Mouse (Mus musculus) neural tube, embryonic 11.5 days (tissue): ENCODE data around the gene Slc50a1. TPM values are rescaled to one million over a fixed set of nuclear protein-coding genes. Genes with fewer than 3 reads are reported as not detected.

Source experiments
- ATAC-seq: fragments of 200-750 bp; cut with Nextera tagmentation; 2 replicates; pipeline ENCODE4 v1.8.0; 2017; ENCODE audit warnings: moderate number of reproducible peaks, mild to moderate bottlenecking, moderate TSS enrichment, moderate library complexity; ENCODE audit not compliant: insufficient read depth, low FRiP score, low TSS enrichment
- DNase-seq: peaks from one replicate; pipeline ENCODE4 v3.0.0-alpha.2; 2015; ENCODE audit warnings: low spot score
- H3K27ac ChIP-seq: fragments of 300-500 bp; sonication (generic); 2 replicates; pipeline ENCODE4 v1.5.1; 2014; ENCODE audit warnings: low read depth, mild to moderate bottlenecking, low read length
- H3K27me3 ChIP-seq: fragments of 300-500 bp; sonication (generic); 2 replicates; pipeline ENCODE4 v1.6.1; 2014; ENCODE audit warnings: mild to moderate bottlenecking, low read length, mixed read lengths; ENCODE audit not compliant: control insufficient read depth, insufficient read depth
- H3K36me3 ChIP-seq: fragments of 300-500 bp; sonication (generic); 2 replicates; pipeline ENCODE4 v1.6.1; 2014; ENCODE audit warnings: mild to moderate bottlenecking, low read length, moderate library complexity, mixed read lengths; ENCODE audit not compliant: control insufficient read depth, insufficient read depth
- H3K4me1 ChIP-seq: fragments of 300-500 bp; sonication (generic); 2 replicates; pipeline ENCODE4 v1.6.1; 2014; ENCODE audit warnings: low read length, mixed read lengths; ENCODE audit not compliant: control insufficient read depth, insufficient read depth
- H3K4me2 ChIP-seq: fragments of 300-500 bp; sonication (generic); 2 replicates; pipeline ENCODE4 v1.6.1; 2014; ENCODE audit warnings: low read depth, mild to moderate bottlenecking, moderate library complexity
- H3K4me3 ChIP-seq: fragments of 300-500 bp; sonication (generic); 2 replicates; pipeline ENCODE4 v1.5.1; 2014; ENCODE audit warnings: low read depth, low read length
- H3K9ac ChIP-seq: fragments of 300-500 bp; sonication (generic); 2 replicates; pipeline ENCODE4 v1.6.1; 2014; ENCODE audit warnings: mild to moderate bottlenecking, low read length
- H3K9me3 ChIP-seq: fragments of 300-500 bp; sonication (generic); 2 replicates; pipeline ENCODE4 v1.6.1; 2016; ENCODE audit warnings: low read length; ENCODE audit not compliant: control insufficient read depth
- WGBS: fragments of 180-500 bp; shearing (Covaris S2); extraction: QIAGEN DNeasy Blood & Tissue Kit; methylation state at CpG from one replicate; pipeline ENCODE4 v1.1.7; 2014; 5-methylcytosine and 5-hydroxymethylcytosine counted together
- polyA plus RNA-seq: library from polyadenylated mRNA; unstranded; fragments of >200 nt; fragmentation: Nextera tagmentation; extraction: Ambion mirVana; gene quantifications from 2 replicates; pipeline ENCODE4 v1.2.1, GENCODE M21; 2014

Gene Slc50a1
- polyA plus RNA-seq, 1 experiment from 2014 or later, result 33.8 TPM

DNA sequence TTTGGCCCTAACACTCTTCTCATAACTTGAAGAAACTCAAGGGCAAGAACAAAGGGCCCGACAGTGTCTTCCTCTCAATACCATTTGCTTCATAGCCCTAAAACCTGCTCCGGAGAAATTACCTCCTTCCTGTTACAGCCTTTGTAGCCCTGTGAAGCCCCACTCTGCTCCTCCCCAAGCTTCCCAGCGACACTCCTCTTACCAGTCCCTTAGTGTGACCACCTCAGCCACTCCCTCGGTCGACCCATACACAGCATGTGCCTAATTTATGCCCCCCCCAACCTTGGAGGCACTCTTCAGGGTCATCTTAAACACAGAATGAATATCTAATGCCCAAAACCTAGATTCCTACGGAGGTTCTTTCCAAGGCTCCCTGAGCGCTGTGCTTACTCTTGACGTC lies 8.3 kb upstream of the Slc50a1 start:
- H3K9me3 ChIP-seq, result no peaks in the 10 kb centered on the region
- no peak for DNase-seq
- H3K27ac ChIP-seq, result no peak overlapping the region
- peaks cover 14% of the 10 kb centered on the region for H3K4me1 ChIP-seq
- ATAC-seq, result no peak
- peaks cover 27% of the 10 kb centered on the region for H3K27me3 ChIP-seq
- peak overlapping the region; percentile 94 for H3K4me2 ChIP-seq
- WGBS, result 10% methylated on average over 8 of the region's 8 CpGs
- no peak overlapping the region; the same call in 1 of the 2 replicates for H3K9ac ChIP-seq
- peak overlapping the region; percentile 41 for H3K4me3 ChIP-seq
- no peaks in the 10 kb centered on the region for H3K36me3 ChIP-seq

DNA sequence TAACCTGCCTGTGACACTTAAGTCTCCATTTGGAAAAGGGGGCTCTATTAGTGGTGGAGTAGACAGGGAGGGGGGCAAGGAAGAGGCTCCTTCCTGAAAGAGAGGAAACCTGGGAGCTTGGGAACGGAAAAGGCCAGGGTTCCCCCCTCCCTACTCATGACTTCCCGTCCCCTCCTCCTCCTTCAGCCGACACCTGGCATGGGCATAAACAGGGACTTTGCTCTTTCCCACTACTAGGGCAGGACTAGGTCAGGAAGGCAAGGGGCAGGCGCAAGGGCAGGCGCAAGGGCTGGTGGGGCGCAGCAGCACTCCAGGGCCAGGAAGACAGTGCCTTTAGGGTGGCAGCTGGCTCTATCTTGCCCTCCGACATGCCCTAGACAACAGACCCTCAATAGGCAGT lies 7.7 kb upstream of the Slc50a1 start:
- H3K4me2 ChIP-seq, result peak overlapping the region; percentile 19; the same call in 1 of the 2 replicates
- WGBS, result 44% methylated on average over 7 of the region's 7 CpGs
- H3K27ac ChIP-seq, result no peak overlapping the region
- ATAC-seq (no peak), DNase-seq (no peak)
- no peaks in the 10 kb centered on the region for H3K9me3 ChIP-seq
- H3K36me3 ChIP-seq, result no peaks in the 10 kb centered on the region
- H3K9ac ChIP-seq, result no peak overlapping the region
- H3K27me3 ChIP-seq, result peaks cover 27% of the 10 kb centered on the region
- H3K4me1 ChIP-seq, result peaks cover 14% of the 10 kb centered on the region
- peak overlapping the region; percentile 6; the same call in 1 of the 2 replicates for H3K4me3 ChIP-seq

DNA sequence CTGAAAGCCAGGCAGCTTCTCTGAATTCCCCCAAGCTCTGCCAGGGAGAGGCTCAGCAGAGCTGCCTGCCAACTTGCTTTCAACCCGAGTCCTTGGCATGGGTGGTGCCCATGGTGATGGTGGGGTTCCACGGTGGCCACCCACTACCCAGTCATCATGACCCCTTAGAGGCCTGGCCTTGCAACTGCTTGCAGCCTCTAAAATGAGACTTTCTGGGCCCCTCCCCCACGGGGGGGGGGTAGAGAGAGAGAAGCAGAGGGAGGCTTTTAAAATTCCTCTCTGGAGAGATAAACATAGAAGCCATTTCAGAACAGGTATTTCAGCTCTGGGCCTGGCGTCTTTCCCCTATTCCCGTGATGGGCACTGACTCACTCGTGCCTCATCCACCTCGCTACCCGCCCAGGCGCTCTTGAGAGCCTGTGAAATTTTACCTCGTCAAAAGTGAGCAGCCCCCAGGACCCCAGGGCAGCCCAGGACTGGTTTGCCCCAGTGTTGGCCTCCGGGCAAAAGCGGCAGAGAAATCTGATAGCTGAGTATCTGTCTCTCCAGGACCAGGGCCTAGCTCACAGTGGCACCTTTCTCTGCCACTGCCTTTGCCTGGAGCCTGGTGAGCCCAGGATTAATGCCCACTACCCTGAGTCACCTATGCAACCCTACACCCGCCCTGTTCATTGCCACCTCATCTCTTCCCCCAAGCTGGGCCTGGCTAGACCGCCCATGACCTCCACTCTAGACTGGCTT lies 7.1 kb upstream of the Slc50a1 start:
- H3K4me3 ChIP-seq, result peak overlapping the region; percentile 6; the same call in 1 of the 2 replicates
- peaks cover 14% of the 10 kb centered on the region for H3K4me1 ChIP-seq
- DNase-seq (no peak), ATAC-seq (no peak)
- no peaks in the 10 kb centered on the region for H3K9me3 ChIP-seq
- peaks cover 27% of the 10 kb centered on the region for H3K27me3 ChIP-seq
- no peak overlapping the region for H3K27ac ChIP-seq
- no peak overlapping the region for H3K9ac ChIP-seq
- peak overlapping the region; percentile 19; the same call in 1 of the 2 replicates for H3K4me2 ChIP-seq
- no peaks in the 10 kb centered on the region for H3K36me3 ChIP-seq
- 48% methylated on average over 14 of the region's 14 CpGs for WGBS

DNA sequence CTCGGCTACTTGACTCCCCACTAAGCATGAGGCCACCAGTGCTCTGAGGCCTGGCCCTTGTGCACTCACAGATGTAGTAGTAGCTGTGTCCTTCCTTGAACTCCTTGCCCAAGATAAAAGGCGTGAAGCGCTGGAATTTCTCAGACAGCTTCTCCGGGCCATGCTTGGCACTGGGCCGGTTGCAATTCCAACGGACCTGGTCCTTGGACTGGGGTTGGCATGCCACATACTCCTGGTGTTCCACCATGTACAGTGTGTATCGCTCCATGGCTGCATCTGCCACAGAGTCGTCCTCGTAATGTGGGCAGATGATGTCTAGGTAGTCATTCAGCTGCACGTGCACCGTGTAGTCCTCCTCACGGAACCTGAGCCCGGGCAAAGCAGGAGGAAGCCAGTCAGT lies 5.7 kb upstream of the Slc50a1 start:
- Histone ChIP-seq H3K9me3 (no peaks in the 10 kb centered on the region), H3K27ac (no peak overlapping the region), H3K4me2 (no peak overlapping the region), H3K27me3 (peaks cover 24% of the 10 kb centered on the region), H3K4me1 (peaks cover 14% of the 10 kb centered on the region), H3K4me3 (no peak overlapping the region), H3K36me3 (no peaks in the 10 kb centered on the region), H3K9ac (no peak overlapping the region)
- WGBS, result 92% methylated on average over 13 of the region's 13 CpGs
- ATAC-seq (no peak), DNase-seq (no peak)

GRCm38 (mm10) chr3:89271760-89272159 lies 1.4 kb upstream of the Slc50a1 start:
- ATAC-seq (no peak), DNase-seq (no peak)
- WGBS, result 80% methylated on average over 6 of the region's 6 CpGs
- H3K4me1 ChIP-seq, result peaks cover 8% of the 10 kb centered on the region
- H3K4me3 ChIP-seq, result no peak overlapping the region
- H3K36me3 ChIP-seq, result no peaks in the 10 kb centered on the region; the same call in 1 of the 2 replicates
- H3K9me3 ChIP-seq, result no peaks in the 10 kb centered on the region
- H3K27ac ChIP-seq, result no peak overlapping the region
- H3K9ac ChIP-seq, result no peak overlapping the region
- H3K4me2 ChIP-seq, result no peak overlapping the region
- no peaks in the 10 kb centered on the region for H3K27me3 ChIP-seq

DNA sequence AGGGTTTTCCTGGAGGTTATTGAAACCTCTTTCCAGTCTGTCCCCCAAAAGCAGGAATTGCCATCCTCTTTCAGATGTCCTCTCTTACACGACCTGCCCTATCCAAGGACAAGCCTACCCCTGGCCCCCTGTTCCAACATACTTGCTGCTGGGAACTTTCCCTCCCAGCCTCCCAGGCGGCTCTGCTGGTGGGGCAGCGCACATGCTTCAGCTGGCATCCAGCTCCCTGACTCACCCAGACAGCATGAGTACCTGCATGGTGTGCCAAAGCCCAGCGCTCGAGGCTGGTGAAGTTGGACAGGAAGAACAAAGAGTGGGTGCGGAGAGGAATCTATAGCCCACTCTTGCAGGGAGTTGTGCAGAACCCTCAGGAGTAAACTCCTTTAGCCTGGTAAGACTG lies 521 bp upstream of the Slc50a1 start:
- Histone ChIP-seq H3K27me3 (no peaks in the 10 kb centered on the region), H3K4me3 (no peak overlapping the region), H3K9ac (no peak overlapping the region; the same call in 1 of the 2 replicates), H3K9me3 (no peaks in the 10 kb centered on the region), H3K36me3 (no peaks in the 10 kb centered on the region; the same call in 1 of the 2 replicates), H3K4me1 (peaks cover 8% of the 10 kb centered on the region), H3K4me2 (peak overlapping the region; percentile 75), H3K27ac (no peak overlapping the region)
- ATAC-seq (no peak), DNase-seq (no peak)
- 80% methylated on average over 6 of the region's 6 CpGs for WGBS

DNA sequence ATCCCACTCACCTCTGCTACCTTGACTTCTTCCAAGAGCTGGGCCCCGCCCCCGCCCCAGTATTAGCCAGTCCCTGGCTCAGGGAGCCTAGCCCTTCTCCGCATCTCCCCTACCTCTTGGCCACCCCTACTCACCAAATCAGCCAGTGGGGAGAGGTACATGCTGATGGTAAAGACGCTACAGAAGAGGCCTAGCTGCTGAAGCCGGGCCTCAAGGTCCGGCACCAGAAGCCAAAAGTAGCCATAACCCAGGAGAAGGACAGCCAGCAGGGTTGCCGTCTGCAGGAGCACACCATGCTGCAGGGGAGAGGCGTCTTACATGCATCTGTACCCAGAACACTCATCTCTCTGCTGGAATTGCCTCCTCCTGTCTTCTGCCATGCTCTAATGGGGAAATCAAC lies 1.5 kb downstream of the Slc50a1 start:
- H3K36me3 ChIP-seq, result no peaks in the 10 kb centered on the region; the same call in 1 of the 2 replicates
- H3K9me3 ChIP-seq, result no peaks in the 10 kb centered on the region
- 0 out of 2 replicates have a peak overlapping the region, but pooled peaks have one; percentile 3 for H3K4me2 ChIP-seq
- no peak overlapping the region for H3K27ac ChIP-seq
- H3K4me3 ChIP-seq, result no peak overlapping the region
- 54% methylated on average over 8 of the region's 8 CpGs for WGBS
- H3K4me1 ChIP-seq, result peaks cover 8% of the 10 kb centered on the region
- H3K27me3 ChIP-seq, result no peaks in the 10 kb centered on the region
- DNase-seq (no peak), ATAC-seq (no peak)
- H3K9ac ChIP-seq, result no peak overlapping the region

DNA sequence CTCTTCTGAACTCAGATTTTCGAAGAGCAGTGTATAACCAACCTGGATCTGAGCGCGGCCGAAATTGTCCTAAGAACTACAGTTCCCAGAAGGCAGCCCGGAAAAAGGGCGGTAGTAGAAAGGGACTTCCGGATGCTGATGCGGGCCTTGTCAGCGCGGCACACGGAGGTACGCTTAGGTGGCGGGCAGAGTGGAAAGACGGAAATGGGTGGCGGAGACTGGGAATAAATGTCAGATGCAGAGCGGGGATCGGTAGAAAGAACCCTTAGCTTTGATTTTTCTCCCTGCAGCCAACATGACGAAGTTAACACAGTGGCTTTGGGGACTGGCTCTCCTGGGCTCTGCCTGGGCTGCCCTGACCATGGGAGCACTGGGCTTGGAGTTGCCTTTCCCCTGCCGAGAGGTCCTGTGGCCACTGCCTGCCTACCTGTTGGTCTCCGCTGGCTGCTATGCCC lies 3.9 kb downstream of the Slc50a1 start:
- ATAC-seq (peak; percentile 73), DNase-seq (peak; percentile 82)
- H3K36me3 ChIP-seq, result no peaks in the 10 kb centered on the region; the same call in 1 of the 2 replicates
- no peaks in the 10 kb centered on the region for H3K9me3 ChIP-seq
- peak overlapping the region; percentile 97 for H3K4me2 ChIP-seq
- peaks cover 8% of the 10 kb centered on the region for H3K4me1 ChIP-seq
- H3K9ac ChIP-seq, result peak overlapping the region; percentile 84
- H3K27ac ChIP-seq, result peak overlapping the region; percentile 44; the same call in 1 of the 2 replicates
- H3K27me3 ChIP-seq, result no peaks in the 10 kb centered on the region
- H3K4me3 ChIP-seq, result peak overlapping the region; percentile 81
- under 1% methylated on average over 20 of the region's 20 CpGs for WGBS

DNA sequence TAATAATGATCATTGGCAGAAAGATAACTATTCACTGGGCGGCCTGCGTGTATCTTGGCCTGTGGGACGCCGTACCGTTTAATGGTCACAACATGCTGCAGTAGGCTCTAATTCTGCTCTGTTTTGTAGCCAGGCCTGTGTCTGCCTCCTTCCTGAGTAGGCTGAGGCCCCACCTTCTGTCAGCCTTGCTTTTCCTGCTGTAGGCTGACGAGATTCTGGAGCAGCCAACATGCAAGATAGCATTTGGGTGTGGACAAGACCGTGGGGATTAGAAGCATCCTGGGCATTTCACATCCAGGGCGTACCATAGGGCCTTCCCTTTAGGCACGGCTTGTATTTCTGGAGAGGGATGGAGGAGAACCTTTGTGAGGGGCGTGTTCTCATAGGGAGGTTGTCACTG lies 8.0 kb downstream of the Slc50a1 start:
- Histone ChIP-seq H3K9ac (no peak overlapping the region), H3K36me3 (no peaks in the 10 kb centered on the region), H3K9me3 (no peaks in the 10 kb centered on the region), H3K27ac (no peak overlapping the region), H3K4me2 (no peak overlapping the region), H3K4me1 (no peaks in the 10 kb centered on the region), H3K27me3 (no peaks in the 10 kb centered on the region), H3K4me3 (no peak overlapping the region)
- no peak for ATAC-seq
- DNase-seq, result no peak
- WGBS, result 72% methylated on average over 10 of the region's 10 CpGs
